Mouse (Mus musculus): ENCODE data around the gene Matn4.

Matn4 gene

GRCm38 (mm10) chr2:164414581-164414980 is 9.6 kb upstream of the Matn4 start:
- DNase-seq (ENCODE audit: low read depth): no peak

GRCm38 (mm10) chr2:164414167-164414566 is 9.2 kb upstream of the Matn4 start:
- DNase-seq (ENCODE audit: low read depth): no peak

GRCm38 (mm10) chr2:164407708-164408107 is 2.7 kb upstream of the Matn4 start:
- DNase-seq (ENCODE audit: low read depth): peak; percentile 69

- DNase-seq (ENCODE audit: low read depth): no peak
These were observed 559 bp upstream of the Matn4 start for GRCm38 (mm10) chr2:164405519-164405918.

GRCm38 (mm10) chr2:164404082-164404990 is 624 bp downstream of the Matn4 start:
- DNase-seq (ENCODE audit: low read depth): no peak

GRCm38 (mm10) chr2:164403396-164404081 is 1.4 kb downstream of the Matn4 start:
- DNase-seq (ENCODE audit: low read depth): no peak

- DNase-seq (ENCODE audit: low read depth): peak; percentile 79
These were observed 2.1 kb downstream of the Matn4 start, which contains the start of gene Rbpjl for GRCm38 (mm10) chr2:164402906-164403305. Gene Rbpjl (plus strand): TSS chr2:164403141.

GRCm38 (mm10) chr2:164396911-164397310 is 8.0 kb downstream of the Matn4 start:
- DNase-seq (ENCODE audit: low read depth): no peak

- DNase-seq (ENCODE audit: low read depth): no peak
These were observed 8.9 kb downstream of the Matn4 start for GRCm38 (mm10) chr2:164396076-164396475.

- no peak for DNase-seq (ENCODE audit: low read depth)
These were observed 11.8 kb downstream of the Matn4 start for GRCm38 (mm10) chr2:164393126-164393525.

- peak; percentile 83 for DNase-seq (ENCODE audit: low read depth)
These were observed 15.5 kb downstream of the Matn4 start for GRCm38 (mm10) chr2:164389499-164389898.

- peak; percentile 33 for DNase-seq (ENCODE audit: low read depth)
These were observed 15.9 kb downstream of the Matn4 start, which contains the start of gene Slpi for GRCm38 (mm10) chr2:164389020-164389419. Gene Slpi (minus strand): TSS chr2:164389095.

- peak; percentile 66 for DNase-seq (ENCODE audit: low read depth)
These were observed 18.0 kb downstream of the Matn4 start for GRCm38 (mm10) chr2:164386953-164387352.

GRCm38 (mm10) chr2:164385927-164386763 is 18.8 kb downstream of the Matn4 start:
- no peak for DNase-seq (ENCODE audit: low read depth)

GRCm38 (mm10) chr2:164383656-164384399 is 21.1 kb downstream of the Matn4 start:
- DNase-seq (ENCODE audit: low read depth): no peak

- no peak for DNase-seq (ENCODE audit: low read depth)
These were observed 22.0 kb downstream of the Matn4 start for GRCm38 (mm10) chr2:164382971-164383370.

- peak; percentile 52 for DNase-seq (ENCODE audit: low read depth)
These were observed 23.2 kb downstream of the Matn4 start for GRCm38 (mm10) chr2:164381726-164382125.

GRCm38 (mm10) chr2:164377478-164378426 is 27.2 kb downstream of the Matn4 start:
- no peak for DNase-seq (ENCODE audit: low read depth)

GRCm38 (mm10) chr2:164373187-164373586 is 31.8 kb downstream of the Matn4 start:
- DNase-seq (ENCODE audit: low read depth): no peak

GRCm38 (mm10) chr2:164372408-164373053 is 32.4 kb downstream of the Matn4 start:
- DNase-seq (ENCODE audit: low read depth): no peak

Measured in induced T-regulatory cell, adult 2 months (primary cell).